ENCODE assay signal across 16 mouse cellular contexts in the genomic region with DNA sequence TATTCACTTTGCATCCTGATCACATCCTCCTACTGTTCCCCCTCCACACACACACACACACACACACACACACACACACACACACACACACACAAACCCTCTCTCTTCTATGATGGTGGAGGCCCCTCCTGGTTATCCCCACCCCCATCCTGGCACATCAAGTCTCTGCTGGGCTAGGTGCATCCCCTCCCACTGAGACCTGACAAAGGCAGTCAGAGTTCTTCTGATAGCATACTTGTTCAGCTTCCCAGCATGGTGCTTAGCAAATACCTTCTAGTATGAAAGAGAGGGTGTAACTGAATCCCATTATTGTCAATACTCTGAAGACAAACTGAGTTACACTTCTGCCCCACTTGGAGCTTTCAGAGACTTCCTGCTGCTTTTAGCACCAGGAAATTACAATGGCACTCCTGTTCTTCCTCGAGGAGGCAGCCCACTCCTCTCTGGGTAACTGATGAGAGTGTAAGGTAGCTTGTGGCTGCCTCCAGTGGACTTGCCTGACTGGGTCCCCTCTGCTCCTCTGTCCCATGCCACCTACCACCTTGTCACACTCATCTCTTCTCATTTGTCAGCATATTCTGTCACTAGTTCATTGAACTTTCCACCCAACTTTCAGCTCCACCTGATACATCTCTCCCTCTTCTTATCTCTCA.
A peak's percentile ranks its signal among the peaks of the same experiment; 100 is the strongest.
DNase-seq lines count a peak whose midpoint lies in the region; ATAC-seq lines count a peak whose summit lies in the region.
"Had no signal": no experiment of that assay in that cellular context is flagged by ENCODE, and none has a peak within 500 bp of the region (broad histone marks: within the 10 kb centered on the region; RNA-seq: fewer than 3 reads in every experiment).

No protein-coding gene starts in this region.

- no peaks in the 10 kb centered on the region for H3K4me1 ChIP-seq in embryonic facial prominence, embryonic 14.5 days (ENCODE audit: control insufficient read depth, insufficient read depth, low read length)
- 0 out of 2 replicates have a peak, but pooled peaks cover 4% of the 10 kb centered on the region for H3K4me1 ChIP-seq in embryonic facial prominence, embryonic 10.5 days
- H3K4me1 ChIP-seq in lung, embryonic 16.5 days (replicated peaks; ENCODE audit: control insufficient read depth, insufficient read depth, low read length), result no peaks in the 10 kb centered on the region
- H3K4me1 ChIP-seq in neural tube, embryonic 12.5 days, result no peaks in the 10 kb centered on the region

- no peaks in the 10 kb centered on the region for H3K27me3 ChIP-seq in embryonic facial prominence, embryonic 14.5 days (replicated peaks; ENCODE audit: control insufficient read depth, insufficient read depth, low read length)
- H3K27me3 ChIP-seq in embryonic facial prominence, embryonic 10.5 days (replicated peaks; ENCODE audit: low read depth, poor library complexity, severe bottlenecking), result no peaks in the 10 kb centered on the region
- H3K27me3 ChIP-seq in lung, embryonic 16.5 days (ENCODE audit: control insufficient read depth, insufficient read depth, low read depth, low read length), result no peaks in the 10 kb centered on the region
- no peaks in the 10 kb centered on the region for H3K27me3 ChIP-seq in neural tube, embryonic 12.5 days (replicated peaks)

- H3K4me3 ChIP-seq in embryonic facial prominence, embryonic 14.5 days (ENCODE audit: low read depth, low read length), result no peak overlapping the region
- no peak overlapping the region for H3K4me3 ChIP-seq in embryonic facial prominence, embryonic 10.5 days
- no peak overlapping the region for H3K4me3 ChIP-seq in lung, embryonic 16.5 days (ENCODE audit: low read length)
- no peak overlapping the region for H3K4me3 ChIP-seq in neural tube, embryonic 12.5 days
- H3K4me3 ChIP-seq: erythroblast, embryonic 14.5 days had no signal

- no peak overlapping the region for H3K4me2 ChIP-seq in embryonic facial prominence, embryonic 14.5 days (ENCODE audit: low read depth, low read length)
- no peak overlapping the region for H3K4me2 ChIP-seq in lung, embryonic 16.5 days (ENCODE audit: low read depth, low read length)
- H3K4me2 ChIP-seq in neural tube, embryonic 12.5 days (replicated peaks), result no peak overlapping the region

- H3K9ac ChIP-seq in embryonic facial prominence, embryonic 14.5 days (ENCODE audit: low read depth, low read length), result no peak overlapping the region
- no peak overlapping the region for H3K9ac ChIP-seq in lung, embryonic 16.5 days (ENCODE audit: low read length)
- H3K9ac ChIP-seq in neural tube, embryonic 12.5 days, result no peak overlapping the region

- no peak overlapping the region for H3K27ac ChIP-seq in embryonic facial prominence, embryonic 14.5 days (replicated peaks; ENCODE audit: low read depth, low read length)
- no peak overlapping the region for H3K27ac ChIP-seq in embryonic facial prominence, embryonic 10.5 days (replicated peaks)
- no peak overlapping the region for H3K27ac ChIP-seq in lung, embryonic 16.5 days (ENCODE audit: low read length)
- H3K27ac ChIP-seq in neural tube, embryonic 12.5 days, result no peak overlapping the region

- peak; percentile 33; the same call in 1 of the 2 replicates for ATAC-seq in embryonic facial prominence, embryonic 14.5 days (ENCODE audit: low read depth)
- peak; percentile 79 for ATAC-seq in lung, embryonic 16.5 days (ENCODE audit: low read depth)
- ATAC-seq in neural tube, embryonic 12.5 days (ENCODE audit: low FRiP score, low read depth), result peak; percentile 80
- no peak for ATAC-seq in granulocyte monocyte progenitor cell, adult 5-6 weeks (replicated peaks; ENCODE audit: poor library complexity, severe bottlenecking)

- H3K9me3 ChIP-seq in embryonic facial prominence, embryonic 14.5 days (ENCODE audit: control insufficient read depth, low read length), result no peaks in the 10 kb centered on the region
- no peaks in the 10 kb centered on the region for H3K9me3 ChIP-seq in embryonic facial prominence, embryonic 10.5 days
- H3K9me3 ChIP-seq in lung, embryonic 16.5 days (ENCODE audit: control insufficient read depth, low read length), result no peaks in the 10 kb centered on the region
- no peaks in the 10 kb centered on the region for H3K9me3 ChIP-seq in neural tube, embryonic 12.5 days

- DNase-seq in embryonic facial prominence, embryonic 14.5 days (ENCODE audit: low spot score), result no peak
- no peak for DNase-seq in embryonic facial prominence, embryonic 10.5 days (ENCODE audit: low spot score)
- DNase-seq in lung, postnatal 36 days, result no peak
- peak; percentile 70 for DNase-seq in ZHBTc4 (ENCODE audit: low read depth, low spot score)
- DNase-seq in frontal cortex, postnatal 10 days (ENCODE audit: low spot score in 2 of 2), result no peak
- DNase-seq: adrenal gland, adult 8-10 months; cerebellum, adult 18-20 months; heart, adult 11 months; kidney, adult 18-20 months; kidney, postnatal 36 days; lung, postnatal 14 days; right cerebral cortex, postnatal 25 days had no signal

- no peaks in the 10 kb centered on the region for H3K36me3 ChIP-seq in embryonic facial prominence, embryonic 14.5 days (ENCODE audit: control insufficient read depth, insufficient read depth, low read length)
- no peaks in the 10 kb centered on the region for H3K36me3 ChIP-seq in embryonic facial prominence, embryonic 10.5 days (replicated peaks)
- no peaks in the 10 kb centered on the region for H3K36me3 ChIP-seq in lung, embryonic 16.5 days (ENCODE audit: control insufficient read depth, insufficient read depth, low read length)
- no peaks in the 10 kb centered on the region for H3K36me3 ChIP-seq in neural tube, embryonic 12.5 days

- WGBS in embryonic facial prominence, embryonic 14.5 days, result 0% methylated on average over 1 of the region's 1 CpGs
- 0% methylated on average over 1 of the region's 1 CpGs for WGBS in embryonic facial prominence, embryonic 10.5 days
- WGBS in lung, embryonic 16.5 days, result 5% methylated on average over 1 of the region's 1 CpGs
- WGBS in neural tube, embryonic 12.5 days, result 0% methylated on average over 1 of the region's 1 CpGs
